Mouse (Mus musculus) ES-E14 (cell line): ENCODE data around the gene Nfib.

ENCODE experiments used
- CHD2 ChIP-seq: IDR thresholded peaks from 2 replicates; pipeline ENCODE4 v1.6.1; 2014; ENCODE audit warnings: mild to moderate bottlenecking, low read depth, low read length, inconsistent platforms
- HCFC1 ChIP-seq: IDR thresholded peaks from 2 replicates; pipeline ENCODE4 v1.6.1; 2012; ENCODE audit warnings: low read length, inconsistent platforms, borderline replicate concordance; ENCODE audit not compliant: insufficient read depth
- MAFK ChIP-seq: IDR thresholded peaks from 2 replicates; pipeline ENCODE4 v1.6.1; 2014; ENCODE audit warnings: mild to moderate bottlenecking, low read depth, low read length, inconsistent platforms; ENCODE audit not compliant: insufficient read depth
- ZC3H11A ChIP-seq: IDR thresholded peaks from 2 replicates; pipeline ENCODE4 v1.6.1; 2012; ENCODE audit warnings: low read depth, mild to moderate bottlenecking, inconsistent platforms, low read length, borderline replicate concordance

DNA sequence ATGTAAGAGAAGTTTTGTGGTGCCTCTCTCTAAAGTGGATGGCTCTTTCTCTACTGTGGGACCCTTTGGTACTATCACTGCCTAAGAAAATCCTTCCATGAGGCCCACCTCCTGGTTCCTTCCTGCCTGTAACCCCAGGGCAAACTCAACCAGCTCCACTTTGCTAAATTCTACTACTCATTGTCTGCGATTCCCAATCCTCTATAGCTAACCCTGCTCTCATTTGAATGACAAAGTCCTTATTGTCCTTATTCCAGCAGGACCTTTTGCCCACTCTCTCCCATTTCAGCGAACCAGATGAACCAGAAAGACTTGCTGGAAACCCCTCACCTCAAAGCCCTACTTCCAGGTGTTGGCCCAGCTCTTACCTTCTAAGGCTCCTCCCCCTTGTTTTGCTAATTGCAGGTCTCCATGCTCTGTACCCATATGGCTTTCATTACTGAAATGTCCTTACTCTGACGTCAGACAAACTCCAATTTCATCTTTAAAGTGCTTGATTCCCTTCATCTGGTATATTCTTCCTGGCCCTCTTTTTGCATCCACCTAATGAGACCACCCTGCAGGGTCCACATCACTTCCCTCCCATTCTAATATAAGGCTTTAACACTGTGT, 304.0 kb downstream of the Nfib start:
- peak; percentile 63; the same call in 1 of the 2 replicates for TF ChIP-seq CHD2
- no peak for TF ChIP-seq ZC3H11A
- TF ChIP-seq MAFK = no peak
- TF ChIP-seq HCFC1 = no peak
